15 mouse cellular contexts compared by ENCODE assay signal in genomic region chr1:91079740-91080422, GRCm38 (mm10).
A peak's percentile ranks its signal among the peaks of the same experiment; 100 is the strongest.
DNase-seq lines count a peak whose midpoint lies in the region; ATAC-seq and TF ChIP-seq lines count a peak whose summit lies in the region.
"Had no signal": no experiment of that assay in that cellular context is flagged by ENCODE, and none has a peak within 500 bp of the region (broad histone marks: within the 10 kb centered on the region; RNA-seq: fewer than 3 reads in every experiment).

No protein-coding gene starts in this region.

- DNase-seq in heart, adult 8-10 months (ENCODE audit: low spot score) = no peak
- DNase-seq in kidney, postnatal 0 days (ENCODE audit: low spot score) = peak; percentile 36
- no peak for DNase-seq in kidney, postnatal 25 days
- peak; percentile 43 for DNase-seq in c-Kit-positive CD71-negative TER-119-negative erythroid progenitor cells, embryonic 14.5 days (ENCODE audit: low read depth)
- DNase-seq in gastrocnemius, adult 8-10 months (ENCODE audit: low spot score in 2 of 2) = no peak
- no peak for DNase-seq in cerebellum, adult 8-10 months
- DNase-seq: adrenal gland, postnatal 14 days; cerebellum, adult 11 months; kidney, adult 8-10 months; layer of hippocampus, postnatal 36 days; right cerebral cortex, adult 18-20 months had no signal

- H3K9me3 ChIP-seq in heart, embryonic 11.5 days (replicated peaks; ENCODE audit: control insufficient read depth, low read length) = no peaks in the 10 kb centered on the region
- no peaks in the 10 kb centered on the region for H3K9me3 ChIP-seq in kidney, postnatal 0 days (replicated peaks; ENCODE audit: low read length)
- H3K9me3 ChIP-seq: midbrain, embryonic 15.5 days had no signal

- H3K4me2 ChIP-seq in heart, embryonic 11.5 days = no peak overlapping the region
- no peak overlapping the region for H3K4me2 ChIP-seq in kidney, postnatal 0 days (ENCODE audit: low read length)
- H3K4me2 ChIP-seq: midbrain, embryonic 15.5 days had no signal

- no peak for ATAC-seq in heart, embryonic 11.5 days (replicated peaks; ENCODE audit: insufficient number of reproducible peaks, low FRiP score, low TSS enrichment)
- no peak; the same call in 1 of the 2 replicates for ATAC-seq in kidney, postnatal 0 days (replicated peaks; ENCODE audit: low FRiP score, low read depth)
- peak; percentile 0; the same call in 1 of the 2 replicates for ATAC-seq in megakaryocyte, adult 5-6 weeks (ENCODE audit: poor library complexity, severe bottlenecking)
- ATAC-seq: midbrain, embryonic 15.5 days had no signal

- WGBS in heart, embryonic 11.5 days (ENCODE audit: insufficient replicate concordance) = 86% methylated on average over 10 of the region's 10 CpGs
- WGBS in kidney, postnatal 0 days = 52% methylated on average over 10 of the region's 10 CpGs

- peaks cover 51% of the 10 kb centered on the region for H3K4me1 ChIP-seq in heart, embryonic 11.5 days (ENCODE audit: control insufficient read depth, insufficient read depth, low read length)
- H3K4me1 ChIP-seq in kidney, postnatal 0 days (replicated peaks; ENCODE audit: insufficient read depth, low read length) = peaks cover 6% of the 10 kb centered on the region; the same call in 1 of the 2 replicates
- H3K4me1 ChIP-seq: midbrain, embryonic 15.5 days had no signal

- H3K4me3 ChIP-seq in heart, embryonic 11.5 days (ENCODE audit: low read depth, low read length) = no peak overlapping the region
- no peak overlapping the region for H3K4me3 ChIP-seq in kidney, postnatal 0 days (replicated peaks; ENCODE audit: low read depth, low read length)
- H3K4me3 ChIP-seq: erythroblast, embryonic 14.5 days; midbrain, embryonic 15.5 days had no signal

- H3K27me3 ChIP-seq in heart, embryonic 11.5 days (ENCODE audit: control insufficient read depth, insufficient read depth, low read length) = no peaks in the 10 kb centered on the region
- no peaks in the 10 kb centered on the region for H3K27me3 ChIP-seq in kidney, postnatal 0 days (ENCODE audit: insufficient read depth, low read length)
- H3K27me3 ChIP-seq: midbrain, embryonic 15.5 days had no signal

- no peaks in the 10 kb centered on the region for H3K36me3 ChIP-seq in heart, embryonic 11.5 days (ENCODE audit: control insufficient read depth, insufficient read depth, low read length)
- H3K36me3 ChIP-seq in kidney, postnatal 0 days (ENCODE audit: insufficient read depth, low read length) = no peaks in the 10 kb centered on the region
- H3K36me3 ChIP-seq: midbrain, embryonic 15.5 days had no signal

- no peak for TF ChIP-seq CTCF in kidney, postnatal 0 days (IDR thresholded peaks at IDR 0.05; ENCODE audit: low read depth)

- H3K9ac ChIP-seq in heart, embryonic 11.5 days (ENCODE audit: low read depth, low read length) = no peak overlapping the region
- H3K9ac ChIP-seq in kidney, postnatal 0 days (ENCODE audit: low read depth, low read length) = no peak overlapping the region
- H3K9ac ChIP-seq: midbrain, embryonic 15.5 days had no signal

- peak overlapping the region; percentile 50; the same call in 1 of the 2 replicates for H3K27ac ChIP-seq in heart, embryonic 11.5 days (ENCODE audit: low read depth, low read length)
- peak overlapping the region; percentile 57; the same call in 1 of the 2 replicates for H3K27ac ChIP-seq in kidney, postnatal 0 days
- H3K27ac ChIP-seq: midbrain, embryonic 15.5 days had no signal

Comparison
In these comparisons a context has a peak if more than half of its experiments do, and no peak if none do; other contexts are left out.
1. DNase-seq: peak in kidney, postnatal 0 days (single experiment) and c-Kit-positive CD71-negative TER-119-negative erythroid progenitor cells, embryonic 14.5 days (single experiment); none in heart, adult 8-10 months (single experiment), kidney, postnatal 25 days (0 of 2), gastrocnemius, adult 8-10 months (0 of 2) and cerebellum, adult 8-10 months (single experiment).